Mouse (Mus musculus) neural tube, embryonic 14.5 days (tissue): ENCODE results near the gene Gm17606. TPM values are rescaled to one million over a fixed set of nuclear protein-coding genes. Genes with fewer than 3 reads are reported as not detected.
A peak's percentile ranks its signal among the peaks of the same experiment; 100 is the strongest.

ENCODE experiments used
- ATAC-seq: fragments of 200-750 bp; cut with Nextera tagmentation; 2 replicates; pipeline ENCODE4 v1.8.0; 2017; ENCODE audit warnings: low read depth, mild to moderate bottlenecking, moderate TSS enrichment, moderate library complexity
- H3K27ac ChIP-seq: fragments of 300-500 bp; sonication (generic); 2 replicates; pipeline ENCODE4 v1.5.1; 2014; ENCODE audit warnings: low read depth, mild to moderate bottlenecking, control low read depth, low read length, moderate library complexity, mixed read lengths
- H3K27me3 ChIP-seq: fragments of 300-500 bp; sonication (generic); 2 replicates; pipeline ENCODE4 v1.6.1; 2014; ENCODE audit warnings: low read length; ENCODE audit not compliant: control insufficient read depth, insufficient read depth
- H3K36me3 ChIP-seq: fragments of 300-500 bp; sonication (generic); 2 replicates; pipeline ENCODE4 v1.6.1; 2014; ENCODE audit warnings: low read length, mixed read lengths; ENCODE audit not compliant: control insufficient read depth, insufficient read depth
- H3K4me1 ChIP-seq: fragments of 300-500 bp; sonication (generic); 2 replicates; pipeline ENCODE4 v1.6.1; 2014; ENCODE audit warnings: low read length; ENCODE audit not compliant: control insufficient read depth, insufficient read depth
- H3K4me2 ChIP-seq: fragments of 300-500 bp; sonication (generic); 2 replicates; pipeline ENCODE4 v1.6.1; 2014; ENCODE audit warnings: mild to moderate bottlenecking, low read depth, low read length, control low read depth
- H3K4me3 ChIP-seq: fragments of 300-500 bp; sonication (generic); 2 replicates; pipeline ENCODE4 v1.5.1; 2014; ENCODE audit warnings: low read depth, low read length, control low read depth, mixed read lengths
- H3K9ac ChIP-seq: fragments of 300-500 bp; sonication (generic); replicated peaks from 2 replicates; pipeline ENCODE4 v1.6.1; 2014; ENCODE audit warnings: low read depth, mild to moderate bottlenecking, control low read depth, low read length, mixed read lengths
- H3K9me3 ChIP-seq: fragments of 300-500 bp; sonication (generic); 2 replicates; pipeline ENCODE4 v1.6.1; 2016; ENCODE audit warnings: low read length; ENCODE audit not compliant: control insufficient read depth
- WGBS: fragments of 180-500 bp; shearing (Covaris S2); extraction: QIAGEN DNeasy Blood & Tissue Kit; methylation state at CpG from one replicate; pipeline ENCODE4 v1.1.7; 2014; 5-methylcytosine and 5-hydroxymethylcytosine counted together
- polyA plus RNA-seq: library from polyadenylated mRNA; unstranded; fragments of >200 nt; fragmentation: Nextera tagmentation; extraction: Ambion mirVana; gene quantifications from 2 replicates; pipeline ENCODE4 v1.2.1, GENCODE M21; 2014

Gene Gm17606
- polyA plus RNA-seq, 1 experiment from 2014 or later = not detected

GRCm38 (mm10) chr14:54660009-54660408, 19.3 kb downstream of the Gm17606 start:
- no peaks in the 10 kb centered on the region for H3K27me3 ChIP-seq
- WGBS = 97% methylated on average over 2 of the region's 2 CpGs
- peaks cover 67% of the 10 kb centered on the region for H3K36me3 ChIP-seq
- ATAC-seq = no peak
- no peak overlapping the region for H3K27ac ChIP-seq
- H3K4me3 ChIP-seq = no peak overlapping the region
- no peak overlapping the region for H3K9ac ChIP-seq
- H3K9me3 ChIP-seq = no peaks in the 10 kb centered on the region
- no peaks in the 10 kb centered on the region for H3K4me1 ChIP-seq
- no peak overlapping the region for H3K4me2 ChIP-seq

- no peak for ATAC-seq
- no peak overlapping the region for H3K27ac ChIP-seq
- H3K36me3 ChIP-seq = peaks cover 73% of the 10 kb centered on the region
- H3K27me3 ChIP-seq = no peaks in the 10 kb centered on the region
- no peak overlapping the region for H3K4me2 ChIP-seq
- no peak overlapping the region for H3K4me3 ChIP-seq
- H3K9ac ChIP-seq = no peak overlapping the region
- no peaks in the 10 kb centered on the region for H3K9me3 ChIP-seq
- WGBS = 94% methylated on average over 10 of the region's 10 CpGs
- no peaks in the 10 kb centered on the region for H3K4me1 ChIP-seq
Measured at GRCm38 (mm10) chr14:54664477-54665222, 23.9 kb downstream of the Gm17606 start.

DNA sequence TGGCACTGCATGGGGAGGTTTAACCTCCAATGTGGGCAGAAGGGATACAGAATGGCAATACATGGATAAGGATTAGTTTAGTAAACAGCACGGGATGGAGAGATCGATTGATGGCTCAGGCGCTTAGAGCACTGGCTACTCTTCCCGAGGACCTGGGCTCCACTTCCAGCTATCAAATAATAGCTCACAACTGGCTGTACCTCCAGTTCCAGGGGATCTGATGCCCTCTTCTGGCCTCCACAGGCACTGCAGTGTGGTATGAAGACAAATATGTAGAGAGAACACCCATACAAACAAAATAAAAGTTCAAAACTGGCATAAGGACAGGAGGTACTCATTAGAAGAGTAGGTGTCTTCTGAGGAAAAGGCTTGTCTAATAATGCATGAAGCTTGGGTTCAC, 28.6 kb downstream of the Gm17606 start:
- Histone ChIP-seq H3K9me3 (no peaks in the 10 kb centered on the region), H3K36me3 (peaks cover 37% of the 10 kb centered on the region), H3K4me2 (no peak overlapping the region), H3K9ac (no peak overlapping the region), H3K27me3 (no peaks in the 10 kb centered on the region), H3K4me3 (no peak overlapping the region), H3K4me1 (no peaks in the 10 kb centered on the region), H3K27ac (no peak overlapping the region)
- ATAC-seq = no peak
- 83% methylated on average over 4 of the region's 4 CpGs for WGBS

DNA sequence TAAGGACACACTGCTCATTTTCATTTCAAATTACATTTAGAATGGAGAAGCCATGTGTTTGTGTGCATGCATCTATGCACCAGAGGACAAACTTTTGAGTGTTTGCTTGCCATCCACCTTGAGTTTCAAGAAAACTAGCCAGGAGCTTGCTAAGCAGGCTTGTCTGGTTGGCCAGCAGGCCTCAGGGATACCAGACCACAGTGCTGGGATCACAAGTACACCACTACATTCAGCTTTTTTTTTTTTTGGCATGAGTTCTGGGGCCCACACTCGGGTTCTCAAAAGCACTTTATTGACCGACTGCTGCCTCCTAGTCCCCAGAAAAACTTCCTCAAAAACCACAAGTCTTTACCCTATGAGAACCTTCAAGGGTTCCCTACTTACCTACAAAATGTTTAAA, 33.6 kb downstream of the Gm17606 start:
- no peak overlapping the region for H3K9ac ChIP-seq
- no peak overlapping the region for H3K4me3 ChIP-seq
- ATAC-seq = no peak
- peaks cover 39% of the 10 kb centered on the region for H3K36me3 ChIP-seq
- 78% methylated on average over 2 of the region's 2 CpGs for WGBS
- H3K27me3 ChIP-seq = no peaks in the 10 kb centered on the region
- no peak overlapping the region for H3K27ac ChIP-seq
- H3K4me1 ChIP-seq = no peaks in the 10 kb centered on the region
- H3K9me3 ChIP-seq = no peaks in the 10 kb centered on the region
- no peak overlapping the region for H3K4me2 ChIP-seq

- H3K36me3 ChIP-seq = peaks cover 39% of the 10 kb centered on the region
- ATAC-seq = no peak
- no peak overlapping the region for H3K27ac ChIP-seq
- H3K9me3 ChIP-seq = no peaks in the 10 kb centered on the region
- no peak overlapping the region for H3K4me3 ChIP-seq
- H3K4me2 ChIP-seq = no peak overlapping the region
- 90% methylated on average over 5 of the region's 5 CpGs for WGBS
- no peaks in the 10 kb centered on the region for H3K4me1 ChIP-seq
- no peaks in the 10 kb centered on the region for H3K27me3 ChIP-seq
- no peak overlapping the region for H3K9ac ChIP-seq
Measured at GRCm38 (mm10) chr14:54676290-54676689, 35.5 kb downstream of the Gm17606 start.

- ATAC-seq = no peak
- H3K27me3 ChIP-seq = no peaks in the 10 kb centered on the region
- no peak overlapping the region for H3K4me3 ChIP-seq
- H3K9ac ChIP-seq = no peak overlapping the region
- H3K36me3 ChIP-seq = peaks cover 42% of the 10 kb centered on the region
- H3K4me2 ChIP-seq = no peak overlapping the region
- no peaks in the 10 kb centered on the region for H3K4me1 ChIP-seq
- H3K27ac ChIP-seq = no peak overlapping the region
- WGBS = 84% methylated on average over 16 of the region's 16 CpGs
- no peaks in the 10 kb centered on the region for H3K9me3 ChIP-seq
Measured at GRCm38 (mm10) chr14:54678657-54679304, 38.0 kb downstream of the Gm17606 start.

- WGBS = 89% methylated on average over 3 of the region's 3 CpGs
- Histone ChIP-seq H3K4me3 (no peak overlapping the region), H3K27ac (no peak overlapping the region), H3K4me1 (peaks cover 13% of the 10 kb centered on the region), H3K36me3 (peaks cover 20% of the 10 kb centered on the region; the same call in 1 of the 2 replicates), H3K4me2 (no peak overlapping the region), H3K9ac (no peak overlapping the region), H3K9me3 (no peaks in the 10 kb centered on the region), H3K27me3 (no peaks in the 10 kb centered on the region)
- ATAC-seq = no peak
Measured at GRCm38 (mm10) chr14:54682396-54682795, 41.6 kb downstream of the Gm17606 start.

DNA sequence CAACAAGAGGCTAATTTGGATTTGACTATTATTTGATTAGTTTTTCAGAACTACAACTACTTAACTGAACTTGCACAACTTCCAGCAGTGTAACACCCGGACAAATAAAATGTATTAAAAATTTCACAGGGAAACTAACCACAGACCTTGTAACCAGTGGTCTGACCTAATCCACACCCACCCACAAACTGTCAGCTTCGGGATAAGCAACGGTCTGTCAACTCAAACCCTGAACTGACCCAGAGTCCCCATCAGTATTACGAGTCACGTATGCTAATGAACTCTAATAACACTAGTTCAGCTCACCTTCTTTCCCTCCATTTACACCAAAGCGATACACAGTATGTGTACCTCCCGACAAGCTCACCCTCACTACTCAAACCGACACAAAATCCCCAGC, 44.7 kb downstream of the Gm17606 start:
- H3K27me3 ChIP-seq = no peaks in the 10 kb centered on the region
- H3K36me3 ChIP-seq = peaks cover 11% of the 10 kb centered on the region
- H3K27ac ChIP-seq = no peak overlapping the region
- 13% methylated on average over 8 of the region's 8 CpGs for WGBS
- H3K4me3 ChIP-seq = peak overlapping the region; percentile 84
- ATAC-seq = no peak
- no peaks in the 10 kb centered on the region for H3K9me3 ChIP-seq
- peak overlapping the region; percentile 84 for H3K9ac ChIP-seq
- peaks cover 22% of the 10 kb centered on the region for H3K4me1 ChIP-seq
- peak overlapping the region; percentile 89 for H3K4me2 ChIP-seq

GRCm38 (mm10) chr14:54686063-54686521, 45.3 kb downstream of the Gm17606 start, which contains the start of gene 1700123O20Rik:
Gene 1700123O20Rik (plus strand): TSS chr14:54686216.
- ATAC-seq = peak; percentile 77
- Histone ChIP-seq H3K4me2 (peak within 1 kb of the TSS; percentile 89), H3K4me3 (peak within 1 kb of the TSS; percentile 84), H3K9ac (peak within 1 kb of the TSS; percentile 84), H3K9me3 (no peaks in the 10 kb centered on the region), H3K27ac (peak within 1 kb of the TSS; percentile 96), H3K36me3 (peaks cover 17% of the 10 kb centered on the region), H3K4me1 (peaks cover 22% of the 10 kb centered on the region), H3K27me3 (no peaks in the 10 kb centered on the region)
- under 1% methylated on average over 41 of the region's 41 CpGs for WGBS
